In genomic region chr8:45010685-45011084, GRCm38 (mm10) we compare ENCODE assay signal across 10 mouse cellular contexts. TPM values are rescaled to one million over a fixed set of nuclear protein-coding genes. Genes with fewer than 3 reads are reported as not detected.
DNase-seq lines count a peak whose midpoint lies in the region; ATAC-seq and TF ChIP-seq lines count a peak whose summit lies in the region.
"Had no signal": no experiment of that assay in that cellular context is flagged by ENCODE, and none has a peak within 500 bp of the region (broad histone marks: within the 10 kb centered on the region; RNA-seq: fewer than 3 reads in every experiment).

No protein-coding gene starts in this region.

- H3K4me2 ChIP-seq in forebrain, embryonic 11.5 days (ENCODE audit: low read depth, low read length, severe bottlenecking) = no peak overlapping the region
- H3K4me2 ChIP-seq in stomach, postnatal 0 days (replicated peaks; ENCODE audit: low read depth) = no peak overlapping the region

- ATAC-seq in forebrain, embryonic 11.5 days (replicated peaks; ENCODE audit: low FRiP score) = 0 out of 2 replicates have a peak, but pooled peaks have one; percentile 58
- ATAC-seq in stomach, postnatal 0 days (ENCODE audit: low FRiP score, low TSS enrichment) = no peak

- H3K4me3 ChIP-seq in forebrain, embryonic 11.5 days (ENCODE audit: low read depth, low read length) = no peak overlapping the region
- H3K4me3 ChIP-seq in stomach, postnatal 0 days (ENCODE audit: low read depth, low read length) = no peak overlapping the region

- WGBS in forebrain, embryonic 11.5 days = 29% methylated on average over 4 of the region's 4 CpGs
- 31% methylated on average over 4 of the region's 4 CpGs for WGBS in stomach, postnatal 0 days

- no peak overlapping the region for H3K9ac ChIP-seq in forebrain, embryonic 11.5 days (ENCODE audit: low read length)
- no peak overlapping the region for H3K9ac ChIP-seq in stomach, postnatal 0 days (ENCODE audit: low read length)

- TF ChIP-seq EP300 in stomach, postnatal 0 days (optimal IDR thresholded peaks at IDR 0.05) = no peak

- intact Hi-C loops in left cerebral cortex, postnatal 36 days (cut with DNase I) = loop anchor here (5.0 kb wide), 1 partner anchor 73 kb away; the partner anchor contains the start of gene Fat1

- H3K27ac ChIP-seq in forebrain, embryonic 11.5 days (ENCODE audit: low read depth, low read length) = no peak overlapping the region
- no peak overlapping the region for H3K27ac ChIP-seq in stomach, postnatal 0 days (replicated peaks)

- peaks cover 12% of the 10 kb centered on the region for H3K36me3 ChIP-seq in forebrain, embryonic 11.5 days (ENCODE audit: control insufficient read depth, insufficient read depth, low read length)
- H3K36me3 ChIP-seq in stomach, postnatal 0 days (ENCODE audit: control insufficient read depth, insufficient read depth, low read length) = peaks cover 22% of the 10 kb centered on the region
- H3K36me3 ChIP-seq: G1E had no signal

- no peaks in the 10 kb centered on the region for H3K27me3 ChIP-seq in forebrain, embryonic 11.5 days (ENCODE audit: control insufficient read depth, insufficient read depth, low read length)
- no peaks in the 10 kb centered on the region for H3K27me3 ChIP-seq in stomach, postnatal 0 days (ENCODE audit: control insufficient read depth, insufficient read depth, low read length)

- peak; percentile 67 for DNase-seq in heart, postnatal 4 days
- DNase-seq in heart, adult 9 months (ENCODE audit: low spot score in 2 of 2) = no peak
- DNase-seq in urinary bladder, postnatal 36 days (ENCODE audit: low spot score in 2 of 2) = peak; percentile 31 to 51
- DNase-seq in urinary bladder, postnatal 10 days (ENCODE audit: low spot score) = no peak
- peak; percentile 74 for DNase-seq in forebrain, embryonic 11.5 days (ENCODE audit: low spot score)
- DNase-seq in left cerebral cortex, postnatal 36 days (ENCODE audit: low spot score in 2 of 2) = peak; percentile 27 to 39
- peak; percentile 64 for DNase-seq in stomach, postnatal 0 days (ENCODE audit: low spot score)
- DNase-seq in Muller cell, postnatal 12 days (ENCODE audit: inconsistent ontology term) = no peak

- peak; percentile 78 for TF ChIP-seq CTCF in stomach, postnatal 0 days (IDR thresholded peaks at IDR 0.05; ENCODE audit: low read depth)

- no peaks in the 10 kb centered on the region for H3K9me3 ChIP-seq in forebrain, embryonic 11.5 days (ENCODE audit: control insufficient read depth, low read length)
- no peaks in the 10 kb centered on the region for H3K9me3 ChIP-seq in stomach, postnatal 0 days (ENCODE audit: control insufficient read depth, low read length)

- H3K4me1 ChIP-seq in forebrain, embryonic 11.5 days (replicated peaks; ENCODE audit: control insufficient read depth, insufficient read depth, low read length) = no peaks in the 10 kb centered on the region
- H3K4me1 ChIP-seq in stomach, postnatal 0 days (replicated peaks; ENCODE audit: control insufficient read depth, insufficient read depth) = no peaks in the 10 kb centered on the region

RNA-seq across cellular contexts. Expression of gene Mtnr1a, which starts 58.3 kb away (rescaled TPM):
- not detected for total RNA-seq in heart, postnatal 4 days (2021)
- 0.17 and 0.20 TPM in 2 replicates for polyA plus RNA-seq in forebrain, embryonic 11.5 days (2014; fragmentation: Nextera tagmentation; extraction: Ambion mirVana)
- not detected for total RNA-seq in left cerebral cortex, postnatal 36 days (2021)
- polyA plus RNA-seq in stomach, postnatal 0 days (2015; fragmentation: Nextera tagmentation; extraction: Ambion mirVana) = 0.06 and 0.29 TPM in 2 replicates
- total RNA-seq: G1E; left cerebral cortex, adult 8-10 months had no signal
- polyA plus RNA-seq: G1E had no signal

Comparison
In these comparisons a context has a peak if more than half of its experiments do, and no peak if none do; other contexts are left out.
1. DNase-seq: peak in heart, postnatal 4 days (single experiment), urinary bladder, postnatal 36 days (2 of 2), forebrain, embryonic 11.5 days (single experiment), left cerebral cortex, postnatal 36 days (2 of 2) and stomach, postnatal 0 days (single experiment); none in heart, adult 9 months (0 of 2), urinary bladder, postnatal 10 days (single experiment) and Muller cell, postnatal 12 days (single experiment).